Mouse (Mus musculus) Patski (cell line): ENCODE measurements around the gene Pds5b. TPM values are rescaled to one million over a fixed set of nuclear protein-coding genes. Genes with fewer than 3 reads are reported as not detected.

Experiments
- ATAC-seq: fragments of 100-300 bp; one replicate; pipeline ENCODE4 v1.8.0; 2021
- CTCF ChIA-PET: fragments of 350-600 bp; sonication (Branson Sonifier 250); formaldehyde crosslinking; loops from one replicate; lab custom pipeline; 2022; ENCODE audit warnings: inconsistent platforms; lab: Charles Lee
- POLR2A ChIA-PET: fragments of 350-600 bp; sonication (Branson Sonifier 250); formaldehyde crosslinking; loops from one replicate; lab custom pipeline; 2022; ENCODE audit warnings: antibody characterized with exemption, inconsistent platforms; lab: Charles Lee
- DNase-seq: peaks from one replicate; pipeline ENCODE4 v3.0.0-alpha.2; 2011; ENCODE audit warnings: low read depth, low spot score
- H3K27me3 ChIP-seq: fragments of 371-371 bp; one replicate; pipeline ENCODE4 v1.5.1; 2021
- CTCF ChIP-seq: fragments of 100-300 bp; IDR thresholded peaks from one replicate; pipeline ENCODE4 v1.5.1; 2021
- in situ Hi-C: fragments of 300-500 bp; cut with MboI; formaldehyde crosslinking; loops from 3 replicates; pipeline ENCODE4 v1.11.1; 2018; ENCODE audit warnings: low pct_unique_long_range_greater_than_20kb, mixed read lengths
- polyA plus RNA-seq: library from polyadenylated mRNA; unstranded; gene quantifications from one replicate; pipeline ENCODE4 v1.2.3, GENCODE M21; 2021

The Pds5b gene
- polyA plus RNA-seq, 1 experiment from 2014 or later, result 35.1 TPM

- ATAC-seq (peak; percentile 85), DNase-seq (peak; percentile 83)
- in situ Hi-C loops, result no loop called here
- ChIA-PET POLR2A (interaction anchor here (0.5 kb wide), 1 partner anchor 370 kb away, joined by 4 read pairs; no protein-coding TSS in a partner anchor), CTCF (interaction anchor here (0.7 to 2.4 kb wide), 7 partner anchors 10 to 237 kb away, joined by 3 to 8 read pairs (median 3); no protein-coding TSS in a partner anchor)
- H3K27me3 ChIP-seq, result no peaks in the 10 kb centered on the region
- TF ChIP-seq CTCF, result no peak
Measured at GRCm38 (mm10) chr5:150818041-150818440, 144.5 kb downstream of the Pds5b start.

- no peak for TF ChIP-seq CTCF
- in situ Hi-C loops, result no loop called here
- H3K27me3 ChIP-seq, result no peaks in the 10 kb centered on the region
- no peak for ATAC-seq
- ChIA-PET POLR2A (no interaction called here), CTCF (interaction anchor here (0.7 to 2.4 kb wide), 5 partner anchors 9 to 236 kb away, joined by 3 to 8 read pairs (median 3); no protein-coding TSS in a partner anchor)
- DNase-seq, result no peak
Measured at GRCm38 (mm10) chr5:150818886-150819285, 145.3 kb downstream of the Pds5b start.

- DNase-seq, result no peak
- no peak for TF ChIP-seq CTCF
- ChIA-PET CTCF (interaction anchor here (1.2 to 2.4 kb wide), 2 partner anchors 9 to 27 kb away, joined by 3 to 8 read pairs; no protein-coding TSS in a partner anchor), POLR2A (no interaction called here)
- H3K27me3 ChIP-seq, result no peaks in the 10 kb centered on the region
- in situ Hi-C loops, result no loop called here
- ATAC-seq, result no peak
Measured at GRCm38 (mm10) chr5:150819520-150819919, 146.0 kb downstream of the Pds5b start.

- CTCF ChIA-PET, result no interaction called here
- ATAC-seq, result no peak
- POLR2A ChIA-PET, result no interaction called here
- TF ChIP-seq CTCF, result no peak
- H3K27me3 ChIP-seq, result no peaks in the 10 kb centered on the region
- no peak for DNase-seq
- in situ Hi-C loops, result no loop called here
Measured at GRCm38 (mm10) chr5:150821152-150821551, 147.6 kb downstream of the Pds5b start.

GRCm38 (mm10) chr5:150822781-150823180, 149.2 kb downstream of the Pds5b start:
- DNase-seq, result no peak
- POLR2A ChIA-PET, result no interaction called here
- H3K27me3 ChIP-seq, result no peaks in the 10 kb centered on the region
- no peak for ATAC-seq
- CTCF ChIA-PET, result interaction anchor here (0.9 kb wide), 1 partner anchor 60 kb away, joined by 3 read pairs; no protein-coding TSS in a partner anchor
- TF ChIP-seq CTCF, result no peak
- in situ Hi-C loops, result no loop called here

- no peaks in the 10 kb centered on the region for H3K27me3 ChIP-seq
- CTCF ChIA-PET, result no interaction called here
- POLR2A ChIA-PET, result no interaction called here
- TF ChIP-seq CTCF, result no peak
- DNase-seq (peak; percentile 37), ATAC-seq (no peak)
- in situ Hi-C loops, result no loop called here
Measured at GRCm38 (mm10) chr5:150823361-150823760, 149.8 kb downstream of the Pds5b start.

GRCm38 (mm10) chr5:150829499-150829898, 156.0 kb downstream of the Pds5b start:
- DNase-seq (no peak), ATAC-seq (no peak)
- H3K27me3 ChIP-seq, result no peaks in the 10 kb centered on the region
- CTCF ChIA-PET, result interaction anchor here (1.1 to 2.8 kb wide), 5 partner anchors 11 to 26 kb away, joined by 3 to 8 read pairs (median 4); no protein-coding TSS in a partner anchor
- POLR2A ChIA-PET, result interaction anchor here (0.5 kb wide), 1 partner anchor 1783 kb away, joined by 3 read pairs; no protein-coding TSS in a partner anchor
- in situ Hi-C loops, result no loop called here
- no peak for TF ChIP-seq CTCF

GRCm38 (mm10) chr5:150830718-150831117, 157.2 kb downstream of the Pds5b start:
- no peaks in the 10 kb centered on the region for H3K27me3 ChIP-seq
- in situ Hi-C loops, result no loop called here
- DNase-seq, result no peak
- CTCF ChIA-PET, result interaction anchor here (0.8 to 1.2 kb wide), 2 partner anchors 10 to 41 kb away, joined by 3 to 4 read pairs; no protein-coding TSS in a partner anchor
- no peak for ATAC-seq
- TF ChIP-seq CTCF, result no peak
- POLR2A ChIA-PET, result no interaction called here

GRCm38 (mm10) chr5:150836782-150837181, 163.2 kb downstream of the Pds5b start:
- no peak for DNase-seq
- CTCF ChIA-PET, result no interaction called here
- no peaks in the 10 kb centered on the region for H3K27me3 ChIP-seq
- TF ChIP-seq CTCF, result no peak
- POLR2A ChIA-PET, result interaction anchor here (0.6 to 0.8 kb wide), 2 partner anchors 13 to 168 kb away, joined by 4 to 5 read pairs; no protein-coding TSS in a partner anchor
- in situ Hi-C loops, result no loop called here
- ATAC-seq, result no peak

- no peak for TF ChIP-seq CTCF
- no peak for DNase-seq
- no peaks in the 10 kb centered on the region for H3K27me3 ChIP-seq
- CTCF ChIA-PET, result interaction anchor here (1.3 to 1.6 kb wide), 2 partner anchors 10 to 39 kb away, joined by 3 to 4 read pairs; no protein-coding TSS in a partner anchor
- in situ Hi-C loops, result no loop called here
- peak; percentile 71 for ATAC-seq
- POLR2A ChIA-PET, result interaction anchor here (1.2 kb wide), 1 partner anchor 14 kb away, joined by 5 read pairs; no protein-coding TSS in a partner anchor
Measured at GRCm38 (mm10) chr5:150839688-150840541, 166.4 kb downstream of the Pds5b start.
